ENCODE assay signal across 13 mouse cellular contexts in the genomic region with DNA sequence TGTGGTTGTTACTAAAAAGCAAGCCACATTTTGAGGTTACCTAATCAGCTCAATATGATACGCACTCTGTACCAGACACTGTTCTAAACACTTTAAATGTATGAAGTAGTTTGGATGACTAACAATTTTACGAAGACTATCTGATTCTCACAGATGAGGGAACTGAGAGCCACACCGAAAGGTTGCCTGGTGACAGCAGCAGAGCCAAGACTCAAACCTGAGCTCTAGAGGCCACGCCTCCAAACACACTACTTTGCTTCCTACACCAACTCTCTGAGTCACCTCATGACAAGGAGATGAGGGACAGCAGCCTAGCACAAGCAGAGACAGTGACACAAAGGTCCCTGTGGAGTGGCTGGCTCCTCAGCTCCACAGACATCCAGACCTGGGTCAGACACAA. TPM values are rescaled to one million over a fixed set of nuclear protein-coding genes. Genes with fewer than 3 reads are reported as not detected.
"Had no signal": no experiment of that assay in that cellular context is flagged by ENCODE, and none has a peak within 500 bp of the region (broad histone marks: within the 10 kb centered on the region; RNA-seq: fewer than 3 reads in every experiment).

No protein-coding gene starts in this region.

- H3K36me3 ChIP-seq: limb, embryonic 12.5 days; liver, embryonic 13.5 days; lung, embryonic 15.5 days; midbrain, embryonic 13.5 days had no signal

- DNase-seq: kidney, postnatal 25 days; liver; liver, embryonic 13.5 days; liver, postnatal 0 days; lung, postnatal 14 days; right cerebral cortex, postnatal 14 days; thymus, postnatal 14 days had no signal

- H3K4me2 ChIP-seq: limb, embryonic 12.5 days; liver, embryonic 13.5 days; lung, embryonic 15.5 days; midbrain, embryonic 13.5 days had no signal

- ATAC-seq: liver, postnatal 0 days; midbrain, embryonic 13.5 days had no signal

- H3K4me3 ChIP-seq: left cerebral cortex, adult 2 months; limb, embryonic 12.5 days; liver, embryonic 13.5 days; lung, embryonic 15.5 days; midbrain, embryonic 13.5 days had no signal

- H3K4me1 ChIP-seq: liver, embryonic 13.5 days; lung, embryonic 15.5 days had no signal

- H3K27me3 ChIP-seq: limb, embryonic 12.5 days; liver, embryonic 13.5 days; lung, embryonic 15.5 days; midbrain, embryonic 13.5 days had no signal

- H3K9me3 ChIP-seq: limb, embryonic 12.5 days; liver, embryonic 13.5 days; lung, embryonic 15.5 days; midbrain, embryonic 13.5 days had no signal

- H3K27ac ChIP-seq: left cerebral cortex, adult 2 months; limb, embryonic 12.5 days; liver, embryonic 13.5 days; lung, embryonic 15.5 days; macrophage; midbrain, embryonic 13.5 days; stomach, postnatal 0 days had no signal

- H3K9ac ChIP-seq: limb, embryonic 12.5 days; liver, embryonic 13.5 days; liver, postnatal 0 days; lung, embryonic 15.5 days; midbrain, embryonic 13.5 days had no signal

RNA-seq across cellular contexts. Expression of gene Fam196b, which starts 57.6 kb away (rescaled TPM):
- polyA plus RNA-seq: macrophage had no signal
